Mouse (Mus musculus): ENCODE results near the gene Rdh12. TPM values are rescaled to one million over a fixed set of nuclear protein-coding genes. Genes with fewer than 3 reads are reported as not detected.
"Not testable (repeated sequence)": the region's sequence is repeated elsewhere in the genome, so short reads cannot be mapped to it uniquely, and the experiment has no call there.

The Rdh12 gene
- not detected for total RNA-seq (2021)

GRCm38 (mm10) chr12:79208703-79209464 is at the start of gene Rdh12:
Gene Rdh12 (plus strand): TSS chr12:79208914.
- intact Hi-C loops (cut with DNase I): no loop called here
- peak; percentile 5 to 23 for DNase-seq

GRCm38 (mm10) chr12:79162876-79163275 is 45.8 kb upstream of the Rdh12 start:
- intact Hi-C loops (cut with DNase I): no loop called here
- no peak for DNase-seq

- intact Hi-C loops (cut with DNase I): no loop called here
- no peak for DNase-seq
Measured at GRCm38 (mm10) chr12:79169173-79169572, 39.5 kb upstream of the Rdh12 start.

- intact Hi-C loops (cut with DNase I): loop anchor here (10.0 kb wide), 1 partner anchor 1474 kb away; the partner anchor contains the start of genes Erh and Slc39a9
- no peak for DNase-seq
Measured at GRCm38 (mm10) chr12:79170421-79170820, 38.3 kb upstream of the Rdh12 start.

- intact Hi-C loops (cut with DNase I): loop anchor here (10.0 kb wide), 1 partner anchor 1473 kb away; the partner anchor contains the start of genes Erh and Slc39a9
- no peak for DNase-seq
Measured at GRCm38 (mm10) chr12:79171269-79171995, 37.3 kb upstream of the Rdh12 start.

- peak; percentile 88 to 98 for DNase-seq
- intact Hi-C loops (cut with DNase I): loop anchor here (10.0 kb wide), 1 partner anchor 1473 kb away; the partner anchor contains the start of genes Erh and Slc39a9
Measured at GRCm38 (mm10) chr12:79172019-79172941, 36.4 kb upstream of the Rdh12 start, which contains the start of gene Vti1b. Gene Vti1b (minus strand): TSS chr12:79172667.

GRCm38 (mm10) chr12:79173721-79174120 is 35.0 kb upstream of the Rdh12 start:
- DNase-seq: no peak
- intact Hi-C loops (cut with DNase I): loop anchor here (10.0 kb wide), 1 partner anchor 1471 kb away; the partner anchor contains the start of genes Erh and Slc39a9

GRCm38 (mm10) chr12:79175998-79176397 is 32.7 kb upstream of the Rdh12 start:
- intact Hi-C loops (cut with DNase I): loop anchor here (10.0 kb wide), 1 partner anchor 1469 kb away; the partner anchor contains the start of genes Erh and Slc39a9
- DNase-seq: no peak

GRCm38 (mm10) chr12:79185160-79185559 is 23.6 kb upstream of the Rdh12 start:
- DNase-seq; intact Hi-C loops (cut with DNase I): not testable (repeated sequence)

- intact Hi-C loops (cut with DNase I): no loop called here
Measured at GRCm38 (mm10) chr12:79190931-79191673, 17.6 kb upstream of the Rdh12 start.

GRCm38 (mm10) chr12:79191701-79192100 is 17.0 kb upstream of the Rdh12 start:
- intact Hi-C loops (cut with DNase I): no loop called here
- peak; percentile 70 to 74 for DNase-seq

More at GRCm38 (mm10) chr12:79190931-79191673, 17.6 kb upstream of the Rdh12 start:
- DNase-seq: peak; percentile 12 to 23

GRCm38 (mm10) chr12:79192193-79192592 is 16.5 kb upstream of the Rdh12 start, which contains the start of gene Rdh11:
Gene Rdh11 (minus strand): TSS chr12:79192293.
- DNase-seq: no peak
- intact Hi-C loops (cut with DNase I): no loop called here

- peak; percentile 67 to 68 for DNase-seq
- intact Hi-C loops (cut with DNase I): loop anchor here (1.0 kb wide), 1 partner anchor 68 kb away; no protein-coding TSS in a partner anchor
Measured at GRCm38 (mm10) chr12:79193441-79193840, 15.3 kb upstream of the Rdh12 start.

- intact Hi-C loops (cut with DNase I): no loop called here
Measured at GRCm38 (mm10) chr12:79197105-79197504, 11.6 kb upstream of the Rdh12 start.

GRCm38 (mm10) chr12:79201882-79202281 is 6.8 kb upstream of the Rdh12 start:
- intact Hi-C loops (cut with DNase I): no loop called here

More at GRCm38 (mm10) chr12:79197105-79197504, 11.6 kb upstream of the Rdh12 start:
- no peak for DNase-seq

GRCm38 (mm10) chr12:79211447-79211846 is 2.7 kb downstream of the Rdh12 start:
- intact Hi-C loops (cut with DNase I): no loop called here
- DNase-seq: no peak

More at GRCm38 (mm10) chr12:79201882-79202281, 6.8 kb upstream of the Rdh12 start:
- no peak for DNase-seq

GRCm38 (mm10) chr12:79217511-79217910 is 8.8 kb downstream of the Rdh12 start:
- intact Hi-C loops (cut with DNase I): no loop called here
- no peak for DNase-seq

- no peak for DNase-seq
- intact Hi-C loops (cut with DNase I): no loop called here
Measured at GRCm38 (mm10) chr12:79235485-79236080, 26.9 kb downstream of the Rdh12 start.

- intact Hi-C loops (cut with DNase I): no loop called here
- DNase-seq: no peak
Measured at GRCm38 (mm10) chr12:79241985-79242384, 33.3 kb downstream of the Rdh12 start.

Measured in heart, postnatal 36 days (tissue).